Mouse (Mus musculus) naive thymus-derived CD4-positive, alpha-beta T cell, adult 2 months (primary cell): ENCODE data around the gene Trim15.

Experiments
- DNase-seq: peaks from one replicate; pipeline ENCODE4 v3.0.0-alpha.2; 2011; ENCODE audit warnings: low read depth

Trim15 gene

DNA sequence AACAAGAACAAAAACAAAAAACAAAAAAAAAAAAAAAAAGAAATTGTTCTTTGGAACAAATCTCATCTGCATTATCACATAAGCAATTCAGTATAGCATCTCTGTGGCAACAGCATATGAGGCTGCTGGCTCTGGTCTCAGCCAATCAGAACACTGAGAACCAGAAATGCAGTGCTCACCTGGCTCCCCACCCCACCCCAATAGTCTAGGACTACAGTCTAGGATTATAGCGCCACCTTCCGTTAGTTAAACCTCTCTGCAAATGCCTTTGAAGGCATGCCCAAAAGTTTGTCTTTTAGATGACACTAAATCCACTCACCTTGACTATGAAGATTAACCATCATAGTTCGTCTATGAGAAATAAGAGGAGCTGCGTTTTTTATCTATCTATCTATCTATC, 41.5 kb downstream of the Trim15 start:
- DNase-seq, result peak; percentile 77

DNA sequence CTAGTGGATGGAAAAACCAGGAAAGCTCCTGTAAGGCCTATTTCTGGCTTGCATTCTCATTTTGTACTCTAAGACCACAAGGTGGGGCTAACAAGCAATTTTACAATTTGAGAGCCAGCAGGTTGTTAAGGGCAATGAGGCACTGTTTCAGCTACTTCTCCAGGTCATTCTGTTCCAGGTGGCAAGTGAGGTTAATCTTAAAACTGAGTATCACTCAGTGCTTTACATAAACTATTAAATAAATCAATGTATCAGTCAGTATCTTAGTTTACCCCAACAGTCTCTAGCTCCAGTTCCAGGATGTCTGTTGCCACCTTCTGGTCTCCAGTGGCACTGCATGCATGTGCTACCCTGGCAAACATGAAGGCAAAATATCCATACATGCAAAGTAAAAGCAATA, 43.0 kb downstream of the Trim15 start:
- DNase-seq, result peak; percentile 84

DNA sequence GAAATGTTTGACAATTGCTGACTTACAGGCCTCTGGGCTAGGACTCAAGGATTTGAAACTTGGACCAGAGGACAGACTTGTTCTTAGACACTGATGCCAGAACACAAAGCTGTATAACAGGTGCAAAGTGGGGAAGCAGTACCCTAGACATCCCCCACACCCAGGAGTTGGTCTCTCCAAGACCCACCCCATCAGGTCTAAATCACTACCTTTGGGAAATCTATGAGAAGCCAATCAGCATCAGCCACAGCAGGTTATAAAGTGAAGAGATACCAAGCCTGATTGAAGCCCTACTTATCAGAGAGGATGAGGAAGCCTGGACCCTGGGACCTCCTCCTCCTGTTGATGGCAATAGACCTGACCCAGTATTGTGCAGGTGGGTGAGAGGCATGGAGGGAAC, 55.1 kb downstream of the Trim15 start, which contains the start of gene H2-M10.6:
Gene H2-M10.6, plus strand, starts transcription at position 301 of the 400 bp plus-strand sequence.
- DNase-seq, result no peak
